Mouse (Mus musculus) myocyte (in vitro differentiated cells): ENCODE results near the gene Syngr3. TPM values are rescaled to one million over a fixed set of nuclear protein-coding genes. Genes with fewer than 3 reads are reported as not detected.

ENCODE experiments used
- H3K27me3 ChIP-seq: one replicate; pipeline ENCODE4 v1.6.1; 2011; ENCODE audit not compliant: control insufficient read depth, insufficient read depth, insufficient read length
- H3K36me3 ChIP-seq: one replicate; pipeline ENCODE4 v1.6.1; 2011; ENCODE audit not compliant: control insufficient read depth, insufficient read depth
- H3K4me2 ChIP-seq: one replicate; pipeline ENCODE4 v1.6.1; 2011; ENCODE audit warnings: low read depth, control low read depth
- H3K4me3 ChIP-seq: one replicate; pipeline ENCODE4 v1.5.1; 2011; ENCODE audit warnings: mild to moderate bottlenecking, control low read depth, moderate library complexity
- H3K79me2 ChIP-seq: one replicate; pipeline ENCODE4 v1.6.1; 2011; ENCODE audit not compliant: control insufficient read depth, insufficient read depth
- H3ac ChIP-seq: one replicate; pipeline ENCODE4 v1.6.1; 2011; ENCODE audit not compliant: control insufficient read depth, insufficient read length
- CEBPB ChIP-seq: IDR thresholded peaks from 2 replicates; pipeline ENCODE4 v1.6.1; 2011; ENCODE audit warnings: mild to moderate bottlenecking, moderate library complexity; ENCODE audit not compliant: poor library complexity, insufficient read depth, severe bottlenecking
- E2F4 ChIP-seq: IDR thresholded peaks from one replicate; pipeline ENCODE4 v1.6.1; 2011; ENCODE audit warnings: mild to moderate bottlenecking, control low read depth, moderate library complexity; ENCODE audit not compliant: insufficient read depth
- MAX ChIP-seq: IDR thresholded peaks from one replicate; pipeline ENCODE4 v1.6.1; 2011; ENCODE audit warnings: low read depth, mild to moderate bottlenecking, control low read depth
- MYOD1 ChIP-seq, 3 experiments: IDR thresholded peaks; one replicate each; pipeline ENCODE4 v1.6.1; 2011; ENCODE audit warnings: control low read depth in 2 of 3, low read depth in 2 of 3, mild to moderate bottlenecking in 2 of 3, moderate library complexity in 1 of 3; ENCODE audit not compliant: insufficient read length in 2 of 3, control insufficient read depth in 1 of 3
- MYOG ChIP-seq, 3 experiments: IDR thresholded peaks; one replicate each; pipeline ENCODE4 v1.6.1; 2011; ENCODE audit warnings: control low read depth in 2 of 3, low read depth in 2 of 3, mild to moderate bottlenecking in 2 of 3; ENCODE audit not compliant: insufficient read length in 2 of 3, control insufficient read depth in 1 of 3, insufficient read depth in 1 of 3
- POLR2A ChIP-seq: IDR thresholded peaks from one replicate; pipeline ENCODE4 v1.6.1; 2011; ENCODE audit warnings: low read depth, mild to moderate bottlenecking, control low read depth, moderate library complexity; ENCODE audit not compliant: insufficient read length
- POLR2AphosphoS2 ChIP-seq: IDR thresholded peaks from one replicate; pipeline ENCODE4 v1.6.1; 2011; ENCODE audit warnings: low read depth, control low read depth; ENCODE audit not compliant: insufficient read length
- REST ChIP-seq: IDR thresholded peaks from one replicate; pipeline ENCODE4 v1.6.1; 2011; ENCODE audit warnings: mild to moderate bottlenecking, control low read depth, moderate library complexity; ENCODE audit not compliant: insufficient read depth, insufficient read length
- SRF ChIP-seq: IDR thresholded peaks from one replicate; pipeline ENCODE4 v1.6.1; 2011; ENCODE audit warnings: low read depth; ENCODE audit not compliant: control insufficient read depth, insufficient read length
- TCF12 ChIP-seq: IDR thresholded peaks from one replicate; pipeline ENCODE4 v1.6.1; 2011; ENCODE audit warnings: mild to moderate bottlenecking, control low read depth; ENCODE audit not compliant: poor library complexity, insufficient read depth, severe bottlenecking
- TCF3 ChIP-seq: IDR thresholded peaks from one replicate; pipeline ENCODE4 v1.6.1; 2011; ENCODE audit warnings: low read depth, control low read depth; ENCODE audit not compliant: insufficient read length
- USF1 ChIP-seq: IDR thresholded peaks from one replicate; pipeline ENCODE4 v1.6.1; 2011; ENCODE audit warnings: low read depth, mild to moderate bottlenecking, control low read depth, moderate library complexity
- polyA plus RNA-seq: library from polyadenylated mRNA; unstranded; fragments of >200 nt; fragmentation: generic; extraction: Trizol; gene quantifications from one replicate; pipeline ENCODE4 v1.2.1, GENCODE M21; 2012; ENCODE audit warnings: missing spikeins

The Syngr3 gene
- polyA plus RNA-seq, 1 experiment = 0.29 TPM

GRCm38 (mm10) chr17:24734513-24734912 lies 44.8 kb upstream of the Syngr3 start:
- Histone ChIP-seq H3K4me2 (no peak overlapping the region), H3ac (no peak overlapping the region), H3K79me2 (peaks cover 6% of the 10 kb centered on the region), H3K36me3 (no peaks in the 10 kb centered on the region), H3K4me3 (no peak overlapping the region), H3K27me3 (no peaks in the 10 kb centered on the region)
- TF ChIP-seq REST = no peak
- no peak for TF ChIP-seq CEBPB
- no peak for TF ChIP-seq TCF3

- Histone ChIP-seq H3K36me3 (no peaks in the 10 kb centered on the region), H3K79me2 (peaks cover 6% of the 10 kb centered on the region), H3K4me3 (no peak overlapping the region), H3K4me2 (no peak overlapping the region), H3K27me3 (no peaks in the 10 kb centered on the region), H3ac (no peak overlapping the region)
- TF ChIP-seq MAX (no peak), POLR2AphosphoS2 (no peak), TCF3 (no peak), SRF (no peak), CEBPB (no peak), MYOD1 (IDR thresholded peaks at IDR 0.05; ENCODE audit: control insufficient read depth in 1 of 3, insufficient read length in 2 of 3, low read depth in 2 of 3) (no peak), TCF12 (no peak), E2F4 (no peak)
Measured at GRCm38 (mm10) chr17:24733434-24734050, 43.8 kb upstream of the Syngr3 start.

GRCm38 (mm10) chr17:24732233-24732935 lies 42.6 kb upstream of the Syngr3 start:
- Histone ChIP-seq H3K79me2 (peaks cover 3% of the 10 kb centered on the region), H3K36me3 (no peaks in the 10 kb centered on the region), H3K4me3 (no peak overlapping the region), H3K27me3 (no peaks in the 10 kb centered on the region), H3K4me2 (peak overlapping the region; percentile 21), H3ac (no peak overlapping the region)
- TF ChIP-seq POLR2AphosphoS2 (no peak), MYOD1 (IDR thresholded peaks at IDR 0.05; ENCODE audit: control insufficient read depth in 1 of 3, insufficient read length in 2 of 3, low read depth in 2 of 3) (peak; percentile 47 to 81 (median 80))

- no peak overlapping the region for H3K4me3 ChIP-seq
Measured at GRCm38 (mm10) chr17:24730787-24731186, 41.0 kb upstream of the Syngr3 start.

GRCm38 (mm10) chr17:24729067-24729466 lies 39.3 kb upstream of the Syngr3 start:
- Histone ChIP-seq H3K79me2 (peaks cover under 1% of the 10 kb centered on the region), H3K27me3 (no peaks in the 10 kb centered on the region), H3ac (no peak overlapping the region), H3K4me3 (no peak overlapping the region), H3K4me2 (no peak overlapping the region), H3K36me3 (no peaks in the 10 kb centered on the region)
- TF ChIP-seq REST = no peak
- TF ChIP-seq CEBPB = no peak
- TF ChIP-seq MYOG (IDR thresholded peaks at IDR 0.05; ENCODE audit: control insufficient read depth in 1 of 3, insufficient read depth in 1 of 3, insufficient read length in 2 of 3, low read depth in 2 of 3) = no peak
- TF ChIP-seq MYOD1 (IDR thresholded peaks at IDR 0.05; ENCODE audit: control insufficient read depth in 1 of 3, insufficient read length in 2 of 3, low read depth in 2 of 3) = no peak

More at GRCm38 (mm10) chr17:24730787-24731186, 41.0 kb upstream of the Syngr3 start:
- no peaks in the 10 kb centered on the region for H3K79me2 ChIP-seq
- no peak overlapping the region for H3ac ChIP-seq
- no peak overlapping the region for H3K4me2 ChIP-seq
- TF ChIP-seq TCF3 (no peak), SRF (no peak), TCF12 (no peak), MYOG (IDR thresholded peaks at IDR 0.05; ENCODE audit: control insufficient read depth in 1 of 3, insufficient read depth in 1 of 3, insufficient read length in 2 of 3, low read depth in 2 of 3) (no peak), MAX (no peak), MYOD1 (IDR thresholded peaks at IDR 0.05; ENCODE audit: control insufficient read depth in 1 of 3, insufficient read length in 2 of 3, low read depth in 2 of 3) (no peak), POLR2AphosphoS2 (no peak), USF1 (no peak), E2F4 (no peak), CEBPB (no peak), POLR2A (no peak), REST (no peak)
- H3K27me3 ChIP-seq = no peaks in the 10 kb centered on the region
- H3K36me3 ChIP-seq = no peaks in the 10 kb centered on the region
